Mouse (Mus musculus) megakaryocyte-erythroid progenitor cell, adult 5-6 weeks (primary cell): Measurements from ENCODE around the gene Olfr745. TPM values are rescaled to one million over a fixed set of nuclear protein-coding genes. Genes with fewer than 3 reads are reported as not detected.

Source experiments
- ATAC-seq: replicated peaks from 2 replicates; pipeline ENCODE4 v1.8.0; 2016; ENCODE audit warnings: mild to moderate bottlenecking, inconsistent platforms; ENCODE audit not compliant: severe bottlenecking, poor library complexity, low FRiP score, low TSS enrichment
- total RNA-seq, 2 experiments: library from RNA; stranded (forward) in 1 of 2; stranded (reverse) in 1 of 2; fragments of 200-1000, 215-1000 nt in 1 of 2; fragments of >200 nt in 1 of 2; fragmentation: Nextera tagmentation in 1 of 2; gene quantifications; 2 replicates each; pipeline ENCODE4 v1.2.3; 2014 to 2017

Olfr745 gene
- not detected in 2 replicates for total RNA-seq (2014; fragmentation: Nextera tagmentation)
- not detected in 2 replicates for total RNA-seq (2017)

- ATAC-seq: no peak
These were observed at the start of gene Olfr745 for GRCm38 (mm10) chr14:50639088-50639487. Olfr745 (plus strand) TSS chr14:50639388.

- no peak for ATAC-seq
These were observed 24.6 kb upstream of the Olfr745 start, which contains the start of gene Olfr744 for GRCm38 (mm10) chr14:50614579-50614978. Olfr744 (plus strand) TSS chr14:50614879.

- no peak for ATAC-seq
These were observed 7.6 kb downstream of the Olfr745 start, which contains the start of gene Olfr746 for GRCm38 (mm10) chr14:50646783-50647182. Olfr746 (plus strand) TSS chr14:50647083.

- no peak for ATAC-seq
These were observed 53.9 kb downstream of the Olfr745 start, which contains the start of gene Olfr747 for GRCm38 (mm10) chr14:50693106-50693505. Olfr747 (minus strand) TSS chr14:50693206.

Other genes with a start within 250 kb of the Olfr745 start
- not detected in 2 replicates for gene Olfr738, start 231.8 kb upstream of the Olfr745 start, total RNA-seq (2014; fragmentation: Nextera tagmentation)
- not detected in 2 replicates for gene Olfr738, start 231.8 kb upstream of the Olfr745 start, total RNA-seq (2017)
- not detected in 2 replicates for gene Olfr739, start 220.8 kb upstream of the Olfr745 start, total RNA-seq (2014; fragmentation: Nextera tagmentation)
- gene Olfr739, start 220.8 kb upstream of the Olfr745 start, total RNA-seq (2017): not detected in 2 replicates
- gene Olfr740, start 193.8 kb upstream of the Olfr745 start, total RNA-seq (2014; fragmentation: Nextera tagmentation): not detected in 2 replicates
- not detected in 2 replicates for gene Olfr740, start 193.8 kb upstream of the Olfr745 start, total RNA-seq (2017)
- gene Olfr741, start 166.7 kb upstream of the Olfr745 start, total RNA-seq (2014; fragmentation: Nextera tagmentation): not detected in 2 replicates
- gene Olfr741, start 166.7 kb upstream of the Olfr745 start, total RNA-seq (2017): not detected in 2 replicates
- gene Olfr742, start 135.8 kb upstream of the Olfr745 start, total RNA-seq (2014; fragmentation: Nextera tagmentation): not detected in 2 replicates
- gene Olfr742, start 135.8 kb upstream of the Olfr745 start, total RNA-seq (2017): not detected in 2 replicates
- not detected in 2 replicates for gene Olfr743, start 117.5 kb upstream of the Olfr745 start, total RNA-seq (2014; fragmentation: Nextera tagmentation)
- not detected in 2 replicates for gene Olfr743, start 117.5 kb upstream of the Olfr745 start, total RNA-seq (2017)
- gene Olfr744, start 24.5 kb upstream of the Olfr745 start, total RNA-seq (2014; fragmentation: Nextera tagmentation): not detected in 2 replicates
- not detected in 2 replicates for gene Olfr744, start 24.5 kb upstream of the Olfr745 start, total RNA-seq (2017)
- gene Olfr746, start 7.7 kb downstream of the Olfr745 start, total RNA-seq (2014; fragmentation: Nextera tagmentation): not detected in 2 replicates
- gene Olfr746, start 7.7 kb downstream of the Olfr745 start, total RNA-seq (2017): not detected in 2 replicates
- gene Olfr747, start 53.8 kb downstream of the Olfr745 start, total RNA-seq (2014; fragmentation: Nextera tagmentation): not detected in 2 replicates
- gene Olfr747, start 53.8 kb downstream of the Olfr745 start, total RNA-seq (2017): not detected in 2 replicates
- not detected in 2 replicates for gene Olfr748, start 68.0 kb downstream of the Olfr745 start, total RNA-seq (2014; fragmentation: Nextera tagmentation)
- gene Olfr748, start 68.0 kb downstream of the Olfr745 start, total RNA-seq (2017): not detected in 2 replicates
- not detected in 2 replicates for gene Olfr749, start 105.7 kb downstream of the Olfr745 start, total RNA-seq (2014; fragmentation: Nextera tagmentation)
- gene Olfr749, start 105.7 kb downstream of the Olfr745 start, total RNA-seq (2017): not detected in 2 replicates
- gene Ttc5, start 146.1 kb downstream of the Olfr745 start, total RNA-seq (2014; fragmentation: Nextera tagmentation): 25.4 and 29.8 TPM in 2 replicates
- 25.4 and 36.3 TPM in 2 replicates for gene Ttc5, start 146.1 kb downstream of the Olfr745 start, total RNA-seq (2017)
- not detected in 2 replicates for gene Ccnb1ip1, start 168.3 kb downstream of the Olfr745 start, total RNA-seq (2014; fragmentation: Nextera tagmentation)
- gene Ccnb1ip1, start 168.3 kb downstream of the Olfr745 start, total RNA-seq (2017): not detected in 2 replicates
- gene Parp2, start 168.5 kb downstream of the Olfr745 start, total RNA-seq (2014; fragmentation: Nextera tagmentation): 66.6 and 128 TPM in 2 replicates
- gene Parp2, start 168.5 kb downstream of the Olfr745 start, total RNA-seq (2017): 89.0 and 128 TPM in 2 replicates
- gene Tep1, start 231.2 kb downstream of the Olfr745 start, total RNA-seq (2014; fragmentation: Nextera tagmentation): 11.1 and 25.3 TPM in 2 replicates
- 2.7 and 9.1 TPM in 2 replicates for gene Tep1, start 231.2 kb downstream of the Olfr745 start, total RNA-seq (2017)